Mouse (Mus musculus) forebrain, embryonic 14.5 days (tissue): Measurements from ENCODE around the gene Plagl2. TPM values are rescaled to one million over a fixed set of nuclear protein-coding genes. Genes with fewer than 3 reads are reported as not detected.

Experiments used
- ATAC-seq: fragments of 200-750 bp; cut with Nextera tagmentation; 2 replicates; pipeline ENCODE4 v1.8.0; 2017; ENCODE audit warnings: mild to moderate bottlenecking, moderate library complexity
- DNase-seq: peaks from one replicate; pipeline ENCODE4 v3.0.0-alpha.2; 2015; ENCODE audit warnings: low spot score
- H3K27ac ChIP-seq: fragments of 300-500 bp; sonication (generic); 2 replicates; pipeline ENCODE4 v1.5.1; 2014; ENCODE audit warnings: low read depth, mild to moderate bottlenecking, control low read depth, low read length, moderate library complexity
- H3K27me3 ChIP-seq: fragments of 300-500 bp; sonication (generic); replicated peaks from 2 replicates; pipeline ENCODE4 v1.6.1; 2014; ENCODE audit warnings: low read length, control low read depth, mixed read lengths; ENCODE audit not compliant: control insufficient read depth, insufficient read depth
- H3K36me3 ChIP-seq: fragments of 300-500 bp; sonication (generic); 2 replicates; pipeline ENCODE4 v1.6.1; 2014; ENCODE audit warnings: low read length, control low read depth; ENCODE audit not compliant: control insufficient read depth, insufficient read depth
- H3K4me1 ChIP-seq: fragments of 300-500 bp; sonication (generic); 2 replicates; pipeline ENCODE4 v1.6.1; 2014; ENCODE audit warnings: antibody characterized with exemption, low read length, control low read depth; ENCODE audit not compliant: control insufficient read depth, insufficient read depth
- H3K4me2 ChIP-seq: fragments of 300-500 bp; sonication (generic); 2 replicates; pipeline ENCODE4 v1.6.1; 2014; ENCODE audit warnings: mild to moderate bottlenecking, control low read depth, low read length
- H3K4me3 ChIP-seq: fragments of 300-500 bp; sonication (generic); 2 replicates; pipeline ENCODE4 v1.5.1; 2014; ENCODE audit warnings: low read depth, low read length, control low read depth
- H3K9ac ChIP-seq: fragments of 300-500 bp; sonication (generic); 2 replicates; pipeline ENCODE4 v1.6.1; 2014; ENCODE audit warnings: mild to moderate bottlenecking, low read length, control low read depth, moderate library complexity
- H3K9me3 ChIP-seq: fragments of 300-500 bp; sonication (generic); replicated peaks from 2 replicates; pipeline ENCODE4 v1.6.1; 2016; ENCODE audit warnings: low read length, control low read depth, mixed read lengths; ENCODE audit not compliant: control insufficient read depth
- WGBS: fragments of 180-500 bp; shearing (Covaris S2); extraction: QIAGEN DNeasy Blood & Tissue Kit; methylation state at CpG from one replicate; pipeline ENCODE4 v1.1.7; 2014; 5-methylcytosine and 5-hydroxymethylcytosine counted together
- polyA plus RNA-seq: library from polyadenylated mRNA; unstranded; fragments of >200 nt; fragmentation: Nextera tagmentation; extraction: Ambion mirVana; gene quantifications from 2 replicates; pipeline ENCODE4 v1.2.1, GENCODE M21; 2014

Gene Plagl2
- polyA plus RNA-seq, 1 experiment from 2014 or later: 9.2 TPM

DNA sequence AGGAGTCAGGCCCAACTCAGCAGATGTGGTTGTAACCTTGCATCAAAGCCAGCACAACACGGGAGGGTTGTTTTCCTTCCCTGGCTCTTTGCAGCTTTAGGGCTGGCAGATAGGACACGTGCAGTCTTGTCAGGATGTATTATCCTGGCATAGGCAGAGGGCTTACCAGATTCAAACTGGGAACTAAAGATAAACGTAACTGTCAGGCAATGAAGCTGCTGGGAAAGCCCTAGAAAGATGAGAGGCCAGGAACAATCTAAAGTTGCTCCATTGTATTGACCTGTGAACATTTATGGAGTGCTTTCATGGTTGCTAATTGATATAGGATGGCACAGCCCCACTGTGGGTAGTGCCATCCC is 15.7 kb downstream of the Plagl2 start:
- peak overlapping the region; percentile 33; the same call in 1 of the 2 replicates for H3K27ac ChIP-seq
- peak overlapping the region; percentile 58 for H3K4me2 ChIP-seq
- H3K4me1 ChIP-seq: no peaks in the 10 kb centered on the region
- H3K36me3 ChIP-seq: peaks cover 35% of the 10 kb centered on the region
- WGBS: 12% methylated on average over 3 of the region's 3 CpGs
- H3K9me3 ChIP-seq: no peaks in the 10 kb centered on the region
- ATAC-seq (no peak; the same call in 1 of the 2 replicates), DNase-seq (no peak)
- H3K4me3 ChIP-seq: peak overlapping the region; percentile 48
- H3K9ac ChIP-seq: peak overlapping the region; percentile 75
- H3K27me3 ChIP-seq: no peaks in the 10 kb centered on the region

GRCm38 (mm10) chr2:153224946-153225594 is 16.2 kb downstream of the Plagl2 start, which contains the start of gene Tspyl3:
Gene Tspyl3 (minus strand): TSS chr2:153225441.
- H3K36me3 ChIP-seq: peaks cover 30% of the 10 kb centered on the region
- H3K4me1 ChIP-seq: no peaks in the 10 kb centered on the region
- peak within 1 kb of the TSS; percentile 75 for H3K9ac ChIP-seq
- DNase-seq (peak; percentile 60), ATAC-seq (peak; percentile 86)
- 5% methylated on average over 31 of the region's 31 CpGs for WGBS
- H3K27me3 ChIP-seq: no peaks in the 10 kb centered on the region
- H3K4me2 ChIP-seq: peak within 1 kb of the TSS; percentile 58
- H3K27ac ChIP-seq: peak within 1 kb of the TSS; percentile 65
- H3K4me3 ChIP-seq: peak within 1 kb of the TSS; percentile 48
- H3K9me3 ChIP-seq: no peaks in the 10 kb centered on the region

- WGBS: 97% methylated on average over 2 of the region's 2 CpGs
- H3K4me1 ChIP-seq: no peaks in the 10 kb centered on the region
Measured at GRCm38 (mm10) chr2:153222566-153222965, 18.7 kb downstream of the Plagl2 start.

DNA sequence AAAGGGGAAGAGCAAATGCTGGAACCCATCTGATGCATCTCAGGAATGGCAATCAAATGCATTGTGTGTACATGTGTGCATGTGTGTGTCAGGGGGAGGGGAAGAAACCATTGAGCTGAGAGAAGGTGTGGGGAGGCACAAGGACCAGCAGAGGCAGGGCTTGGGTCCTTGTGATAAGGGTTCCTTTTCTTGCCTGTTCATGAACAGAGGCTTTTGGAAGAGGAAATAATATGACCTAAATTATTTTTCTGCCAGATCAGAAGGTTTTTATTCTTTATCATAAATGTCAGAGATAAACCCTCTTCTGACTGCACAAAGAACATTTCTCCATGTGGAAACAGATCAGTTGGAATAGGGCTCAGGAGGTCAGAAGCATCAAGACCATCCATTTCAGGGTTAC is 19.1 kb downstream of the Plagl2 start:
- H3K4me2 ChIP-seq: no peak overlapping the region
- H3K4me1 ChIP-seq: no peaks in the 10 kb centered on the region
- DNase-seq: no peak
- ATAC-seq: no peak
- no peaks in the 10 kb centered on the region for H3K9me3 ChIP-seq
- H3K4me3 ChIP-seq: no peak overlapping the region
- H3K36me3 ChIP-seq: peaks cover 3% of the 10 kb centered on the region; the same call in 1 of the 2 replicates
- H3K9ac ChIP-seq: no peak overlapping the region
- no peak overlapping the region for H3K27ac ChIP-seq
- H3K27me3 ChIP-seq: no peaks in the 10 kb centered on the region

More at GRCm38 (mm10) chr2:153222566-153222965, 18.7 kb downstream of the Plagl2 start:
- Histone ChIP-seq H3K36me3 (peaks cover 7% of the 10 kb centered on the region; the same call in 1 of the 2 replicates), H3K4me3 (no peak overlapping the region), H3K9me3 (no peaks in the 10 kb centered on the region), H3K4me2 (no peak overlapping the region), H3K9ac (no peak overlapping the region), H3K27me3 (no peaks in the 10 kb centered on the region), H3K27ac (no peak overlapping the region)
- ATAC-seq (no peak), DNase-seq (no peak)

DNA sequence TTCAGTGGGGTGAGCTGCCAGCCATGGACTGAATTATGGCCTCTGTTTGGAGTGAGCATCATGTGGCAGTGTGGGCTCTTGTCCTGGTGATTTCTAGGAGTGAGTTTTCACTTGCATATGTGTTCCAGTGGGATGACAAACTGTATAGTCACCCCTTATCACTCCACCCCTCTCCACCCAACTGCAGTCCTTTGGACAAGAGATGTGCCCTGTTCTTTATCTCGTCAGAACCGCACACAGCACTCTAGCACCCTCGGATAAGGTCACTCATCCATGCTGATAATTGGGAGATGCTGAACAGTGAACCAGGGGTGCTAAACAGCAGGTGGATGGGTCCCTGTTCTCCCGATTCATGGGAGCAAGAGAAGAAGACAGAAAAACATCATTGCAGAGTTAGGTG is 19.6 kb downstream of the Plagl2 start:
- Histone ChIP-seq H3K4me1 (no peaks in the 10 kb centered on the region), H3K9ac (no peak overlapping the region), H3K4me2 (no peak overlapping the region), H3K27me3 (no peaks in the 10 kb centered on the region), H3K27ac (no peak overlapping the region), H3K9me3 (no peaks in the 10 kb centered on the region), H3K36me3 (no peaks in the 10 kb centered on the region), H3K4me3 (no peak overlapping the region)
- ATAC-seq (no peak), DNase-seq (no peak)
- WGBS: 92% methylated on average over 4 of the region's 4 CpGs

DNA sequence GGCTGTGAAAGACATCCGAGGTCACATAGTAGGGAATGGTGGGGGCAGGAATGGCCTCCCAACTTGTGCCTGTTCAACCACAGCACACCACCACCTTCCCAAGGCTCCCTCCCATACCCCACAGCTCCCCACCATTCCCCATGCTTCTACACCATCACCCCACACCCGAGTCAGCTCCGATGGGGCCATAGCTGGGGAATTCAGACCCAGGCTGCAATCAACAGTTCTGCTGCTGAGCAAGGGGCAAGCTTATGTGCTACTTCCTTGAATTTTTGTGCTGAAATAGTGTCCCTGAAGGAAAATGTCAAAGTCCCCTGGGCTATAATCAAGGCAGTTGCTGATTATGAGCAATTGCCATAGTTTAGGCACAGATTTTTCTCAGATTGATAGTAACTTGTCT is 22.7 kb downstream of the Plagl2 start:
- H3K9ac ChIP-seq: no peak overlapping the region
- H3K4me2 ChIP-seq: no peak overlapping the region
- H3K36me3 ChIP-seq: no peaks in the 10 kb centered on the region
- no peaks in the 10 kb centered on the region for H3K4me1 ChIP-seq
- H3K4me3 ChIP-seq: no peak overlapping the region
- ATAC-seq (no peak), DNase-seq (no peak)
- H3K27ac ChIP-seq: no peak overlapping the region
- no peaks in the 10 kb centered on the region for H3K9me3 ChIP-seq
- 85% methylated on average over 3 of the region's 3 CpGs for WGBS
- H3K27me3 ChIP-seq: no peaks in the 10 kb centered on the region

- no peaks in the 10 kb centered on the region for H3K27me3 ChIP-seq
- H3K9ac ChIP-seq: no peak overlapping the region
- DNase-seq: no peak
- H3K9me3 ChIP-seq: no peaks in the 10 kb centered on the region
- no peak overlapping the region for H3K4me3 ChIP-seq
- no peak overlapping the region for H3K27ac ChIP-seq
- WGBS: 86% methylated on average over 10 of the region's 10 CpGs
- no peaks in the 10 kb centered on the region for H3K36me3 ChIP-seq
- H3K4me2 ChIP-seq: no peak overlapping the region
- ATAC-seq: no peak
- no peaks in the 10 kb centered on the region for H3K4me1 ChIP-seq
Measured at GRCm38 (mm10) chr2:153217826-153218340, 23.3 kb downstream of the Plagl2 start.

- Histone ChIP-seq H3K4me3 (no peak overlapping the region), H3K27ac (no peak overlapping the region), H3K27me3 (no peaks in the 10 kb centered on the region), H3K9ac (no peak overlapping the region), H3K4me2 (no peak overlapping the region), H3K9me3 (no peaks in the 10 kb centered on the region), H3K4me1 (no peaks in the 10 kb centered on the region), H3K36me3 (peaks cover 1% of the 10 kb centered on the region)
- WGBS: 83% methylated on average over 4 of the region's 4 CpGs
- ATAC-seq (no peak), DNase-seq (no peak)
Measured at GRCm38 (mm10) chr2:153215421-153215820, 25.8 kb downstream of the Plagl2 start.

GRCm38 (mm10) chr2:153214771-153215259 is 26.4 kb downstream of the Plagl2 start:
- ATAC-seq (no peak), DNase-seq (no peak)
- Histone ChIP-seq H3K4me3 (no peak overlapping the region), H3K9ac (no peak overlapping the region), H3K27me3 (no peaks in the 10 kb centered on the region), H3K4me1 (no peaks in the 10 kb centered on the region), H3K27ac (no peak overlapping the region), H3K9me3 (no peaks in the 10 kb centered on the region), H3K4me2 (no peak overlapping the region), H3K36me3 (peaks cover 7% of the 10 kb centered on the region)
- 84% methylated on average over 6 of the region's 6 CpGs for WGBS
